Mouse (Mus musculus): ENCODE data around the gene Cp. TPM values are rescaled to one million over a fixed set of nuclear protein-coding genes. Genes with fewer than 3 reads are reported as not detected.
A peak's percentile ranks its signal among the peaks of the same experiment; 100 is the strongest.
"Not testable (repeated sequence)": the region's sequence is repeated elsewhere in the genome, so short reads cannot be mapped to it uniquely, and the experiment has no call there.

The Cp gene
- polyA plus RNA-seq, 1 experiment from 2014 or later, result 5.5 TPM

DNA sequence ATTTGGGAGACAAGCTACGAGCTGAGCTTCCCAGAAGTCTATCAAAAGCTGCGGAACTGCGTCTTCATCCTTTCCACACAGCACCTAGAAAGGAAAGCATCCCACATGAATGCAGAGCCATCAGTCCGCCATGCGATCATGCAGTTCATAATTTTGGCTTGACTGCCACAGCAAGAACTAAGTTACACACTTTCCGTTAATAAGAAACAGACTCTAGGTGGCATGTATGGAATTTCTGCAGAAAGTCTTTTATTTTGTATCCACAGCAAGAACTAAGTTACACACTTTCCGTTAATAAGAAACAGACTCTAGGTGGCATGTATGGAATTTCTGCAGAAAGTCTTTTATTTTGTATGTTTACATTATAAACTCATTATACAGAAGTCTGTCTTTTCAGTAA is 54.1 kb downstream of the Cp start:
- not testable (repeated sequence) for H3K4me1 ChIP-seq (ENCODE audit: control insufficient read depth, insufficient read depth, low read length); H3K27me3 ChIP-seq (replicated peaks; ENCODE audit: control insufficient read depth, insufficient read depth, low read length); H3K4me3 ChIP-seq (ENCODE audit: low read depth, low read length); H3K9me3 ChIP-seq (ENCODE audit: control insufficient read depth, low read length); H3K9ac ChIP-seq (ENCODE audit: low read depth, low read length)
- peaks cover 16% of the 10 kb centered on the region; the same call in 1 of the 2 replicates for H3K36me3 ChIP-seq (ENCODE audit: control insufficient read depth, insufficient read depth, low read length)
- peak; percentile 53 for DNase-seq (ENCODE audit: low spot score)
- peak overlapping the region; percentile 71 for H3K27ac ChIP-seq (replicated peaks; ENCODE audit: low read depth, low read length)
- 0 out of 2 replicates have a peak, but pooled peaks have one; percentile 44 for ATAC-seq (ENCODE audit: low read depth)
- H3K4me2 ChIP-seq (ENCODE audit: low read depth, low read length), result peak overlapping the region; percentile 32
- 35% methylated on average over 7 of the region's 7 CpGs for WGBS

DNA sequence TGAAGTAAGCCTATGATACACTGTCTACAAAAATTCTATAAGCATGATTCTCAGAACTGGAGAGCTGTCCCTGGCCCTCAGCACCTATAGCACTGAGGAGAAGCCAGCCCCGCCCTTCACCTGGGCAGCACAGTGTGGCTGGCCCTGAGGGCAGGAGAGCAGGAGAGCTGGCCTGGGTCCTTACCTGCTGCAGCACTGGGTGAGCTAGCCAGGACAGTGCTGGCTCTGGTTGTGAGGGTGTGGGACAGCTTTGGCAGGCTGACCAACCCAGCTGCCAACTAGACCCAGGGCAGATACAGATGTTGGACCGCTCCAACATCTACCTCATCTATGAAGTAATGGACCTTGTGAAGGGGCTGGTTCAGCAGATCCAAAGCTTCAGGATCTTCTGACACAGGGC is 57.6 kb downstream of the Cp start:
- no peak for DNase-seq (ENCODE audit: low spot score)
- no peak for ATAC-seq (ENCODE audit: low read depth)
- Histone ChIP-seq H3K4me3 (ENCODE audit: low read depth, low read length) (no peak overlapping the region), H3K27me3 (replicated peaks; ENCODE audit: control insufficient read depth, insufficient read depth, low read length) (no peaks in the 10 kb centered on the region), H3K4me1 (ENCODE audit: control insufficient read depth, insufficient read depth, low read length) (peaks cover 4% of the 10 kb centered on the region; the same call in 1 of the 2 replicates), H3K27ac (replicated peaks; ENCODE audit: low read depth, low read length) (no peak overlapping the region), H3K4me2 (ENCODE audit: low read depth, low read length) (no peak overlapping the region), H3K9me3 (ENCODE audit: control insufficient read depth, low read length) (no peaks in the 10 kb centered on the region), H3K9ac (ENCODE audit: low read depth, low read length) (no peak overlapping the region), H3K36me3 (ENCODE audit: control insufficient read depth, insufficient read depth, low read length) (peaks cover 29% of the 10 kb centered on the region; the same call in 1 of the 2 replicates)
- 94% methylated on average over 2 of the region's 2 CpGs for WGBS

DNA sequence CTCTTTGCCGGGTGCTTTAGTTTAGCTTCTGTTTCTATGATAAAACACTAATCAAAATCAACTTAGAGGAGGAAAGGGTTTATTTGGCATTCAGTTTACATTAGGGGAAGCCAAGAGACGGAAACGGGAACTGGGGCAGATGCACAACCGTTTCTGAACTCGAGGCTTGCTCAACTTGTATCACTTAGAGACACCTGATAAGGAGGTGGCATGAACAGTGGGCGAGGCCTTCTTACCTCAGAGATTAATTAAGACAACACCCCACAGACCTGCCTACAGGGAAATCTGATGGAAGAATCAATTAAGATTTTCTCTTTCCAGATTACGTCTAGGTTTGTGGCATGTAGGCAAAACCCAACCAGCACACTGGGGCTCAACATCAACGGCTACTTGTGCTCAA is 61.2 kb downstream of the Cp start:
- H3K27me3 ChIP-seq (replicated peaks; ENCODE audit: control insufficient read depth, insufficient read depth, low read length), result no peaks in the 10 kb centered on the region
- no peak overlapping the region for H3K9ac ChIP-seq (ENCODE audit: low read depth, low read length)
- peaks cover 43% of the 10 kb centered on the region; the same call in 1 of the 2 replicates for H3K36me3 ChIP-seq (ENCODE audit: control insufficient read depth, insufficient read depth, low read length)
- no peak overlapping the region for H3K4me2 ChIP-seq (ENCODE audit: low read depth, low read length)
- no peak overlapping the region for H3K4me3 ChIP-seq (ENCODE audit: low read depth, low read length)
- DNase-seq (ENCODE audit: low spot score), result no peak
- H3K27ac ChIP-seq (replicated peaks; ENCODE audit: low read depth, low read length), result no peak overlapping the region
- peak; percentile 67; the same call in 1 of the 2 replicates for ATAC-seq (ENCODE audit: low read depth)
- WGBS, result 88% methylated on average over 8 of the region's 8 CpGs
- no peaks in the 10 kb centered on the region for H3K4me1 ChIP-seq (ENCODE audit: control insufficient read depth, insufficient read depth, low read length)
- H3K9me3 ChIP-seq (ENCODE audit: control insufficient read depth, low read length), result no peaks in the 10 kb centered on the region

DNA sequence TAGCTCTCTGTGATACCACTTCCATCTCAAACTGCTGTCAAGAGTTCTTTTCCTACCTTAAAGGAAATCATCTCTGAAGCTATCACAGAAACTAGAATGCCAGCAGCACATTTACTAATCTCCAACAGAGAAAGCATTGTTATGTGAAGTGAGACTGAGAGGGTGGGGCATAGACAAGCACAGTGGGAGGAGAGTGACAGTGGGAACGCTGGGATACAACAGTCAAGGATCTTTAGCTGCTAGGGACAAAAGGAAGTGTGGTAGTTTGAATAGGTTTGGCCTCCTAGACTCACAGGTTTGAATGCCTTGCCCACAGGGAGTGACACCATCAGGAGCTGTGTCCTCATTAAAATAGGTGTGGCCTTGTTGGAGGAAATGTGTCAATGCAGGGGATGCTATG is 67.0 kb downstream of the Cp start:
- Histone ChIP-seq H3K4me1 (ENCODE audit: control insufficient read depth, insufficient read depth, low read length) (no peaks in the 10 kb centered on the region), H3K9ac (ENCODE audit: low read depth, low read length) (no peak overlapping the region), H3K27me3 (replicated peaks; ENCODE audit: control insufficient read depth, insufficient read depth, low read length) (no peaks in the 10 kb centered on the region), H3K9me3 (ENCODE audit: control insufficient read depth, low read length) (no peaks in the 10 kb centered on the region), H3K4me3 (ENCODE audit: low read depth, low read length) (no peak overlapping the region), H3K4me2 (ENCODE audit: low read depth, low read length) (no peak overlapping the region), H3K27ac (replicated peaks; ENCODE audit: low read depth, low read length) (no peak overlapping the region), H3K36me3 (ENCODE audit: control insufficient read depth, insufficient read depth, low read length) (peaks cover 44% of the 10 kb centered on the region)
- ATAC-seq (ENCODE audit: low read depth) (no peak), DNase-seq (ENCODE audit: low spot score) (no peak)
- WGBS, result 53% methylated on average over 1 of the region's 1 CpGs

DNA sequence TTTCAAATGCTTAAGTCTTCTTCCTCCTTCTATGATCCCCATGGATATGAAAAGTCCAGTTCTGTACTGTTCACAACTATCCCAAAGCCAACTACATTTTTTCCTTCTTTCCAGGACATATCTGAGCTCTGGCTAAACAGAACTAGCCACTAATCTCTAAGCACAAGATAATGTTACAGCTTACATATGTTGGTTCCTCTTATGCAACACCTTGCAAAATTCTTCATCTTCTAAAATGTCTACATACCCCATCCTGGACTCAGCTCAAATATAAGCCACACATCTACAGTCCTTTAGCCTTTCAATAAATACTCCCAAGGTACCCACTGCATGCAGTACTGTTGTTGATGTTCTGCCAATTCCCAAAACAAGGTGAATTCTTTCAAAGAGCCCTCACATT is 69.6 kb downstream of the Cp start:
- Histone ChIP-seq H3K4me2 (ENCODE audit: low read depth, low read length) (no peak overlapping the region), H3K27me3 (replicated peaks; ENCODE audit: control insufficient read depth, insufficient read depth, low read length) (no peaks in the 10 kb centered on the region), H3K36me3 (ENCODE audit: control insufficient read depth, insufficient read depth, low read length) (peaks cover 36% of the 10 kb centered on the region), H3K4me3 (ENCODE audit: low read depth, low read length) (no peak overlapping the region), H3K9ac (ENCODE audit: low read depth, low read length) (no peak overlapping the region), H3K27ac (replicated peaks; ENCODE audit: low read depth, low read length) (no peak overlapping the region), H3K4me1 (ENCODE audit: control insufficient read depth, insufficient read depth, low read length) (no peaks in the 10 kb centered on the region), H3K9me3 (ENCODE audit: control insufficient read depth, low read length) (no peaks in the 10 kb centered on the region)
- ATAC-seq (ENCODE audit: low read depth) (no peak), DNase-seq (ENCODE audit: low spot score) (no peak)

DNA sequence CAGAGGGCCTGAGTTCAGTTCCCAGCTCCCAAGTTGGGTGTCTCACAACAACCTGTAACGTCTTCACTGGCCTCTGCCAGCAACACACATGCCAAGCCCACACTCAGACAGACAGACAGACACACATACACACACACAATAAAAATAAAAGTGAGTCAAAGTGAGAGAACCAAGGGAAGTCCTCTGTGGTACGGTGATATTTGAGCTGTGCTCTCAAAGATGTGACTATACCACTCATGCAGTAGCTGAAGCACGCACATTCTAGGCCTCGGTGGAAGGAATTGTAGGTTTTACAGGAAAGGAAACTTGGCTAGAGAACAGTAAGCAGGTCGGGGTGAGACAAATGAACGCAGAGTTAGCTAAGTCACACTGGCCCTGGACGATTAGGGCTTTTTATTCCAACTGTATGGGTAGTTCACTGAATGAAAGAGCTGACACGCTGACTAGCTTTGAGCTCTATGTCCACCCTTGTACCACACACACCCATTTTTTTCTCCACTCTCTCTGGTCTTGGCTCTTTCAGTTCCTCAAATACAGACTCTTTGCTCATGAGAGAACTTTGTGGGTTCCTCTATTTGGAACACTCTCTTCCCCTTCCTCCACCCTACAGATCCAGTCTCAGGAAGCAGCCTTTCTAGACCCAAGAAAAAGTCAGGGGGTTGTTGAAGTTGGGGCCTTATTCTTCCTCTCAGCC is 70.3 kb downstream of the Cp start:
- no peak overlapping the region for H3K4me2 ChIP-seq (ENCODE audit: low read depth, low read length)
- no peak overlapping the region for H3K27ac ChIP-seq (replicated peaks; ENCODE audit: low read depth, low read length)
- ATAC-seq (ENCODE audit: low read depth) (no peak), DNase-seq (ENCODE audit: low spot score) (no peak)
- no peak overlapping the region for H3K9ac ChIP-seq (ENCODE audit: low read depth, low read length)
- H3K27me3 ChIP-seq (replicated peaks; ENCODE audit: control insufficient read depth, insufficient read depth, low read length), result no peaks in the 10 kb centered on the region
- H3K9me3 ChIP-seq (ENCODE audit: control insufficient read depth, low read length), result no peaks in the 10 kb centered on the region
- no peak overlapping the region for H3K4me3 ChIP-seq (ENCODE audit: low read depth, low read length)
- H3K4me1 ChIP-seq (ENCODE audit: control insufficient read depth, insufficient read depth, low read length), result no peaks in the 10 kb centered on the region
- peaks cover 35% of the 10 kb centered on the region for H3K36me3 ChIP-seq (ENCODE audit: control insufficient read depth, insufficient read depth, low read length)
- 87% methylated on average over 8 of the region's 8 CpGs for WGBS

DNA sequence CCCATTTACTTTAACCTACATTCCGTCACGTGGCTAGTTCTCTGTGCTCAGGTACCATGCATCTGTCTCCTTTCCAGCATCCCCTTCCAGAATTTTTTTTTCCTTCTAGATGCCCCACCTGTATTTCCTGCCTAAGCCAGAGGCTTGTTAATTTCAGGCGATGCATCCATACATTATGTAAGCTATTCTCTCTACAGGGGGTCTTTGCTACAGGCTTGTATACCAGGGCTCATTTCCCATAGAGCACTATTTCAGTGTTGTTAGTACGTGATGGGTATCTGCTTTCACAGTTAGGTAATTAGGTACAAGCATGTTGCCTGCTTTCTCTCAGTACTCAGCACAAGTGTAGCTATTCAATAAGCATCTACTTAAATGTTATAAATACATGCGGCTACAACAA is 70.9 kb downstream of the Cp start:
- Histone ChIP-seq H3K36me3 (ENCODE audit: control insufficient read depth, insufficient read depth, low read length) (peaks cover 29% of the 10 kb centered on the region), H3K27me3 (replicated peaks; ENCODE audit: control insufficient read depth, insufficient read depth, low read length) (no peaks in the 10 kb centered on the region), H3K4me3 (ENCODE audit: low read depth, low read length) (no peak overlapping the region), H3K27ac (replicated peaks; ENCODE audit: low read depth, low read length) (no peak overlapping the region), H3K9me3 (ENCODE audit: control insufficient read depth, low read length) (no peaks in the 10 kb centered on the region), H3K9ac (ENCODE audit: low read depth, low read length) (no peak overlapping the region), H3K4me1 (ENCODE audit: control insufficient read depth, insufficient read depth, low read length) (no peaks in the 10 kb centered on the region), H3K4me2 (ENCODE audit: low read depth, low read length) (no peak overlapping the region)
- no peak for DNase-seq (ENCODE audit: low spot score)
- no peak for ATAC-seq (ENCODE audit: low read depth)
- 91% methylated on average over 5 of the region's 5 CpGs for WGBS

DNA sequence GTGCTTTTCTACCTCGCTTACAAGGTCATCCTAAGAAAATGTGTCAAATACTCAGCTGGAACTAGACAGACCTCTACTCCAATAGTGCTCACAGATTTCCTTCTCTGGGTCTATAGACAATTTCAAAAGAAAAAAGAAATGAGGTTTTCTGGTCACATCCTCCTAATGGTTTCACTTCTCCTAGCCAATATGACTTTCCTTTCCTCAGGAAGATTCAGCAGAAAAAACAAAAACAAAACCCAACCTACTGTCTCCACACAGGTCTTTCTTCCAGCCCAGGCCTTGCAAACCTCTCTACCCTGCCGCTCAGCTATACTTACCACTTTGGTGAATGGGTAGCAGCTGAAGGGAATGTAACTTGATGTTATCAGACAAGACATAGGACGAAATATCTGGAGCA is 71.8 kb downstream of the Cp start:
- 94% methylated on average over 3 of the region's 3 CpGs for WGBS
- ATAC-seq (ENCODE audit: low read depth), result no peak
- H3K27me3 ChIP-seq (replicated peaks; ENCODE audit: control insufficient read depth, insufficient read depth, low read length), result no peaks in the 10 kb centered on the region
- DNase-seq (ENCODE audit: low spot score), result no peak
- H3K4me3 ChIP-seq (ENCODE audit: low read depth, low read length), result no peak overlapping the region
- no peak overlapping the region for H3K9ac ChIP-seq (ENCODE audit: low read depth, low read length)
- H3K4me1 ChIP-seq (ENCODE audit: control insufficient read depth, insufficient read depth, low read length), result no peaks in the 10 kb centered on the region
- H3K4me2 ChIP-seq (ENCODE audit: low read depth, low read length), result no peak overlapping the region
- no peaks in the 10 kb centered on the region for H3K9me3 ChIP-seq (ENCODE audit: control insufficient read depth, low read length)
- no peak overlapping the region for H3K27ac ChIP-seq (replicated peaks; ENCODE audit: low read depth, low read length)
- H3K36me3 ChIP-seq (ENCODE audit: control insufficient read depth, insufficient read depth, low read length), result peaks cover 20% of the 10 kb centered on the region

DNA sequence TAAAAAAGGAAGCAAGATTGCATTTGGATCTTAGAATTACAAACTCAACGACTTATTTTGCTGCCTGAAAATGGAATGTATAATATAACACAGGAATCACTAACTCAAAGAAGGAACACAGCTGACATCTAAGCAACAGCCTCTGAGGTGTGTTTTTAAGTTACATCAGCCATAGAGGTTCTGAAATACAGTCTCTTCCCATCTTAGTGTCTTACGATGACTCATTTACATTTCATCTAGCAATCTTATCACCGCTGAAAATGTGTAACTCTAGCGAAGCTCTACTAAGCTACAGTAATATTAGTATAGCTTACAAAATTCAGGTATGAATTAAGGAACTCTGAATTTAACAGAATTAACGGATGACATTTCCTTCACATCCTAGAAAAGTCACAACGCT is 74.0 kb downstream of the Cp start:
- no peak overlapping the region for H3K9ac ChIP-seq (ENCODE audit: low read depth, low read length)
- no peak overlapping the region for H3K27ac ChIP-seq (replicated peaks; ENCODE audit: low read depth, low read length)
- no peak for DNase-seq (ENCODE audit: low spot score)
- ATAC-seq (ENCODE audit: low read depth), result no peak
- H3K4me2 ChIP-seq (ENCODE audit: low read depth, low read length), result no peak overlapping the region
- H3K27me3 ChIP-seq (replicated peaks; ENCODE audit: control insufficient read depth, insufficient read depth, low read length), result no peaks in the 10 kb centered on the region
- no peaks in the 10 kb centered on the region for H3K4me1 ChIP-seq (ENCODE audit: control insufficient read depth, insufficient read depth, low read length)
- 91% methylated on average over 6 of the region's 6 CpGs for WGBS
- H3K4me3 ChIP-seq (ENCODE audit: low read depth, low read length), result no peak overlapping the region
- peaks cover 2% of the 10 kb centered on the region; the same call in 1 of the 2 replicates for H3K36me3 ChIP-seq (ENCODE audit: control insufficient read depth, insufficient read depth, low read length)
- no peaks in the 10 kb centered on the region for H3K9me3 ChIP-seq (ENCODE audit: control insufficient read depth, low read length)

Data from embryonic facial prominence, embryonic 14.5 days (tissue).